Mouse (Mus musculus): ENCODE data around the gene Parp4.

DNA sequence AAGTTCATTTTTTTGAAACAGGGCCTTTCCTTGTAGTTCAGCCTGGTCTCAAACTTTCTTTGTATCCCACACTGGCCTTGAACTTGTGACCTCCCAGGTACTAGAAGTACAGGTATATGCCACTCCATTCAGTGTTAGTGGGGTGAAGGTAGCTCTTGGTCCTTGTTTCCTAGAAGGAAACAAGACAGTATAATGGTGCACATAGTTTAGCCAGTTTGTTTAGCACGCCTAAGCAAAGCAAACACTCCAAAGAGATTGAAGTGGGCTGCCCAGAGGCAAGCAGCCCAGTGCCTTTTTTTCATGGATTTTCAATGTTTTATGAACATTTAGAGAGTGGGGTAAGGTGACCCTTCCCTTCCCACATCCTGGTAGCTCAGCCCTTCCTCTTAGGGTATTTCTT is 42.1 kb downstream of the Parp4 start:
- no peak for TF ChIP-seq CTCF (IDR thresholded peaks at IDR 0.05; ENCODE audit: low read depth, low read length)
- TF ChIP-seq GATA1 (IDR thresholded peaks at IDR 0.05; ENCODE audit: borderline replicate concordance, low read length), result no peak

Data from G1E (cell line).